7 mouse cellular contexts compared by ENCODE assay signal in the genomic region with DNA sequence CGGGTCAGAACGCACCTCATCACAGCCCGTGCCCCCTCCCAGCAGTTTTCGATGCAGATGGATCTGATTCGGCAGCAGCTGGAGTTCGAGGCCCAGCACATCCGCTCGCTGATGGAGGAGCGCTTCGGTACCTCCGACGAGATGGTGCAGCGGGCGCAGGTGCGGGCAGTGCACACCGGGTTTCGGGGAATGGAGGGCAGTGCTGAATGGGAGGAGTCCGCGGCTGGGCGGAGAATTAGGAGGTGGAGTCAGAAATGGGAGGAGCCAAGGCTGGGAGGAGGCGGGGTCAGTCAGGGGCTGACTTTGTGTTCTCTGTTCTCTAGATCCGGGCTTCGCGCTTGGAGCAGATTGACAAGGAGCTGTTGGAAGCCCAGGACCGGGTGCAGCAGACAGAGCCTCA. TPM values are rescaled to one million over a fixed set of nuclear protein-coding genes. Genes with fewer than 3 reads are reported as not detected.
DNase-seq lines count a peak whose midpoint lies in the region; ATAC-seq and TF ChIP-seq lines count a peak whose summit lies in the region.

No protein-coding gene starts in this region.

- no peaks in the 10 kb centered on the region for H3K4me1 ChIP-seq in ES-E14 (ENCODE audit: control insufficient read depth in 2 of 2, insufficient read depth in 2 of 2, low read length in 2 of 2, poor library complexity in 1 of 2)
- H3K4me1 ChIP-seq in embryonic facial prominence, embryonic 10.5 days, result peaks cover 36% of the 10 kb centered on the region
- peaks cover 12% of the 10 kb centered on the region for H3K4me1 ChIP-seq in intestine, embryonic 15.5 days (replicated peaks)

- H3K4me2 ChIP-seq in intestine, embryonic 15.5 days (replicated peaks), result peak overlapping the region; percentile 46

- DNase-seq in ES-E14 (ENCODE audit: low read depth, low spot score), result peak; percentile 87
- peak; percentile 53 for DNase-seq in embryonic facial prominence, embryonic 10.5 days (ENCODE audit: low spot score)
- DNase-seq in lung, postnatal 36 days, result peak; percentile 46
- peak; percentile 56 to 60 for DNase-seq in spleen, postnatal 36 days (ENCODE audit: low spot score in 2 of 2)
- DNase-seq in left cerebral cortex, adult 9 months (ENCODE audit: low spot score in 2 of 2), result no peak

- in situ Hi-C loops in ES-E14 (cut with MboI; ENCODE audit: low sequenced_read_pairs in 2 of 2, unreplicated experiment in 2 of 2), result no loop called here

- H3K27ac ChIP-seq in ES-E14 (ENCODE audit: insufficient read depth, low read depth, low read length, poor library complexity, severe bottlenecking), result no peak overlapping the region
- no peak overlapping the region for H3K27ac ChIP-seq in embryonic facial prominence, embryonic 10.5 days (replicated peaks)
- no peak overlapping the region for H3K27ac ChIP-seq in intestine, embryonic 15.5 days

- H3K4me3 ChIP-seq in ES-E14 (ENCODE audit: insufficient read depth in 1 of 2, low read depth in 1 of 2, low read length in 2 of 2, poor library complexity in 1 of 2, severe bottlenecking in 1 of 2), result peak overlapping the region; percentile 70 to 88
- H3K4me3 ChIP-seq in embryonic facial prominence, embryonic 10.5 days, result peak overlapping the region; percentile 37
- peak overlapping the region; percentile 11; the same call in 1 of the 2 replicates for H3K4me3 ChIP-seq in intestine, embryonic 15.5 days (replicated peaks)

- peaks cover 90% of the 10 kb centered on the region for H3K27me3 ChIP-seq in embryonic facial prominence, embryonic 10.5 days (replicated peaks; ENCODE audit: low read depth, poor library complexity, severe bottlenecking)
- peaks cover 53% of the 10 kb centered on the region for H3K27me3 ChIP-seq in intestine, embryonic 15.5 days (replicated peaks)

- H3K36me3 ChIP-seq in ES-E14 (ENCODE audit: control insufficient read depth, insufficient read depth, low read length, poor library complexity, severe bottlenecking), result no peaks in the 10 kb centered on the region
- H3K36me3 ChIP-seq in embryonic facial prominence, embryonic 10.5 days (replicated peaks), result peaks cover 49% of the 10 kb centered on the region
- no peaks in the 10 kb centered on the region for H3K36me3 ChIP-seq in intestine, embryonic 15.5 days

- 14% methylated on average over 25 of the region's 25 CpGs for WGBS in embryonic facial prominence, embryonic 10.5 days
- 13% methylated on average over 25 of the region's 25 CpGs for WGBS in intestine, embryonic 15.5 days

- H3K9ac ChIP-seq in ES-E14 (ENCODE audit: insufficient read depth, low read depth, low read length, poor library complexity, severe bottlenecking), result peak overlapping the region; percentile 42
- no peak overlapping the region for H3K9ac ChIP-seq in intestine, embryonic 15.5 days

- peak; percentile 52; the same call in 1 of the 2 replicates for ATAC-seq in intestine, embryonic 15.5 days
- ATAC-seq in cerebellum, adult (ENCODE audit: insufficient number of reproducible peaks, low FRiP score, low TSS enrichment), result no peak

- H3K9me3 ChIP-seq in ES-E14 (ENCODE audit: control insufficient read depth, insufficient read depth, low read depth, low read length), result no peaks in the 10 kb centered on the region
- H3K9me3 ChIP-seq in embryonic facial prominence, embryonic 10.5 days, result no peaks in the 10 kb centered on the region
- H3K9me3 ChIP-seq in intestine, embryonic 15.5 days, result no peaks in the 10 kb centered on the region

TF ChIP-seq in ES-E14, 5 proteins besides CTCF, POLR2A, EP300 and RAD21:
- TF ChIP-seq MAFK (IDR thresholded peaks at IDR 0.05; ENCODE audit: insufficient read depth, low read depth, low read length) (no peak), HCFC1 (IDR thresholded peaks at IDR 0.05; ENCODE audit: borderline replicate concordance, insufficient read depth, low read length) (peak; percentile 37; the same call in 1 of the 2 replicates), ZC3H11A (IDR thresholded peaks at IDR 0.05; ENCODE audit: borderline replicate concordance, low read depth, low read length) (no peak), ZNF384 (IDR thresholded peaks at IDR 0.05; ENCODE audit: low read depth, low read length) (no peak)
TF ChIP-seq in ES-E14: peak in this region for 1.

RNA-seq across cellular contexts. Expression of gene Apc2, which starts 9.1 kb away (rescaled TPM):
- total RNA-seq in ES-E14 (2012; rRNA removed), result 4.4 and 4.6 TPM in 2 replicates
- 11.8 and 12.6 TPM in 2 replicates for polyA plus RNA-seq in embryonic facial prominence, embryonic 10.5 days (2016; fragmentation: Nextera tagmentation; extraction: Ambion mirVana)
- 4.9 and 6.5 TPM in 2 replicates for polyA plus RNA-seq in intestine, embryonic 15.5 days (2015; fragmentation: Nextera tagmentation; extraction: Ambion mirVana)

RNA-seq across cellular contexts. Expression of gene Rps15, which starts 12.6 kb away (rescaled TPM):
- 2,505 and 2,820 TPM in 2 replicates for total RNA-seq in ES-E14 (2012; rRNA removed)
- 1,079 and 1,119 TPM in 2 replicates for polyA plus RNA-seq in embryonic facial prominence, embryonic 10.5 days (2016; fragmentation: Nextera tagmentation; extraction: Ambion mirVana)
- 974 and 1,020 TPM in 2 replicates for polyA plus RNA-seq in intestine, embryonic 15.5 days (2015; fragmentation: Nextera tagmentation; extraction: Ambion mirVana)

RNA-seq across cellular contexts. Expression of gene 2310011J03Rik, which starts 15.5 kb away (rescaled TPM):
- 29.6 and 33.4 TPM in 2 replicates for total RNA-seq in ES-E14 (2012; rRNA removed)
- 53.7 and 56.2 TPM in 2 replicates for polyA plus RNA-seq in embryonic facial prominence, embryonic 10.5 days (2016; fragmentation: Nextera tagmentation; extraction: Ambion mirVana)
- 51.4 and 51.5 TPM in 2 replicates for polyA plus RNA-seq in intestine, embryonic 15.5 days (2015; fragmentation: Nextera tagmentation; extraction: Ambion mirVana)

RNA-seq across cellular contexts. Expression of gene Pcsk4, which starts 24.4 kb away (rescaled TPM):
- total RNA-seq in ES-E14 (2012; rRNA removed), result 1.4 and 3.3 TPM in 2 replicates
- polyA plus RNA-seq in embryonic facial prominence, embryonic 10.5 days (2016; fragmentation: Nextera tagmentation; extraction: Ambion mirVana), result 5.0 and 5.5 TPM in 2 replicates
- 8.1 and 8.8 TPM in 2 replicates for polyA plus RNA-seq in intestine, embryonic 15.5 days (2015; fragmentation: Nextera tagmentation; extraction: Ambion mirVana)

RNA-seq across cellular contexts. Expression of gene Reep6, which starts 24.9 kb away (rescaled TPM):
- total RNA-seq in ES-E14 (2012; rRNA removed), result 13.3 and 21.8 TPM in 2 replicates
- polyA plus RNA-seq in embryonic facial prominence, embryonic 10.5 days (2016; fragmentation: Nextera tagmentation; extraction: Ambion mirVana), result 6.6 TPM in 2 replicates
- polyA plus RNA-seq in intestine, embryonic 15.5 days (2015; fragmentation: Nextera tagmentation; extraction: Ambion mirVana), result 132 and 159 TPM in 2 replicates

Comparison
In these comparisons a context has a peak if more than half of its experiments do, and no peak if none do; other contexts are left out.
1. DNase-seq: peak in ES-E14 (single experiment), embryonic facial prominence, embryonic 10.5 days (single experiment), lung, postnatal 36 days (single experiment) and spleen, postnatal 36 days (2 of 2); none in left cerebral cortex, adult 9 months (0 of 2).
2. H3K4me3 ChIP-seq: peak in every context shown above with its lines; median percentile 79 in ES-E14; 37 in embryonic facial prominence, embryonic 10.5 days; 11 in intestine, embryonic 15.5 days.